Mouse (Mus musculus) adrenal gland, adult 2 months (tissue): ENCODE data around the gene Txk. TPM values are rescaled to one million over a fixed set of nuclear protein-coding genes. Genes with fewer than 3 reads are reported as not detected.

Experiments
- DNase-seq: peaks from one replicate; pipeline ENCODE4 v3.0.0; 2021
- polyA plus RNA-seq: library from polyadenylated mRNA; depleted of rRNA; stranded (reverse); fragments of >200 nt; gene quantifications from 2 replicates; pipeline ENCODE4 v1.2.3, GENCODE M21; 2012
- total RNA-seq, 2 experiments: library from RNA; stranded (reverse); gene quantifications; 2 replicates each; pipeline ENCODE4 v1.2.3; 2021

Txk gene
- total and polyA plus RNA-seq, 3 experiments: 0.14 TPM; not detected in 2

GRCm38 (mm10) chr5:72694684-72695083 is 57.9 kb downstream of the Txk start:
- DNase-seq: no peak

GRCm38 (mm10) chr5:72690516-72690915 is 62.1 kb downstream of the Txk start:
- no peak for DNase-seq

DNA sequence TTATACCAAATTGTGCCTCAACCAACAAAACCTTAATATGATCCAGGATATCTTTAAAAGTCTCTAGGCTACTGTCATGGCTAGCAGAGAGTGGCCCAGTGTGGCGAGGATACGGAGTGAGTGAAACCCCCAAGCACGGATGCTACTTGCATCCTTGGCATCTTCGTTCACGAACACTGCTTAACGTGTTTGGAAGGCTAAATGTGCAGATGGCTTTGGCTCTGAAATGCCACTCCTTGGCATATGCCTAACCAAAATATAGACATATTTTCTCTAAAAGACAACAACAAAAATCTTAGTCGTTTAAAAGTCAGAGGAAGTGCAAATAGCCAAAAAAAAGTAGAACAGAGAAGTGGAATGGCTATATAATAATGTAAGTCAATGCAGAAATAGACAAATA is 63.0 kb downstream of the Txk start:
- no peak for DNase-seq

GRCm38 (mm10) chr5:72681451-72681850 is 71.1 kb downstream of the Txk start:
- no peak for DNase-seq

DNA sequence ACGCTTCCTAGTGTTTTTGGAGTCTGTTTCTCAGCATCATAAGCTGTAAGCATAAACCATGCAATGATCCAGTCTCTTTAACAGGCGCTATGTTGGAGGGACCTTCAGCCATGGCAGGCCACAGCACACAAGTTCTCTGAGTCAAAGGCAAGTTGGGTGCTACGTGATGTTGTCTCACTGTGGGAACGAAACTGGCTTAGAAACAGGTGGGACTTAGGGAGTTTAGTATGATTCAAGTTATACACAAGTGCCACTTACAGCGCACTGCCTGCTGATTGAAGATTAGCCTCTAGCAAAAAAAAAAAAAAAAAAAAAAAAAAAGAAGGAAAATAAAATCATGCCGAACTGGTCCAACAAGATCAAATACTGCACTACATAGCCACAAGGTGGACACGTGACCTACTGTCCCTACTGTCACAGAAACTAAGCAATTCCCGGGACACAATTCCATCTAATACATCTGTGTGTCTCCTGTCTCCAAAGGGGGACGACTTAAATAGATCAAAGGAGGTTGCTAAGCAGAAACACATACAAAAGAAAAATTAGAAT is 77.5 kb downstream of the Txk start:
- DNase-seq: no peak

- DNase-seq: no peak
Measured at GRCm38 (mm10) chr5:72671017-72671699, 81.4 kb downstream of the Txk start.

DNA sequence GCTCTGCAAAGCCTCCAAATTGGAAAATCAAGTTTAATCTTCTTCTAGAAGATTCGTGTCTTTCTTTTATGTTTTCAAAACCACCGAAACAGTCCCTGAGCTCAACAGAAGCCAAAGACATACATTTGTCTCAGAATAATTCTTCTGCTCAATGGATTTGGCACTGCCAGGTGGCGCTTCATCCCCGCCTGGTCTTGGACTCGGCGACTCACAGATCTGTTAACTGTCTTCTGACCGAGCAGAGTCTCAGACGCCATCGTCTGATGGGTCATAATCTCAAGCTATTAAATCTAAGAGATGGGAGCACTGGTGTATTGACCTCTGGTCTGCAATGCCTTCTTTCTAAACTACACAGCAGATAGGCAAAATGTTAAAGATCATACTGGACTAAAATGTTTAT is 84.2 kb downstream of the Txk start:
- DNase-seq: no peak

DNA sequence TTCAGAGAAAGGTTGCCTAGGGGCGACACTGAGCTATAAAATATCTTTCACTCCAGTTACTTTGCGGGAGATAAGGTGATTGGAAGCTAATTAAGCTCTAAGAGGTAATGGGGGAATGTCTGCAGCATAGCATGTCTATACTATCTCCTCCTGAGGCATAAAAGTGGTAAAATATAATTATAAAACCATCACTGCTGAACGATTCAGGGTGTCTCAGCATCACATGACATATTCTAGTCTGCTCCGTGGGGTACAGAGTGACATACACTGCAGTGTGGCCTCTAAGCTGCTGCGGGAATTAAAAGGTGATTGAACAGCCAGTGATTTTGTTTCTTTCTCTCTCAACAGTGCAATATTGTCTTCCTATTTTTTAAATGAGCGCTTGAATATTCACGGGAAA is 86.1 kb downstream of the Txk start:
- DNase-seq: no peak

- peak; percentile 13 for DNase-seq
Measured at GRCm38 (mm10) chr5:72665281-72665680, 87.3 kb downstream of the Txk start.

DNA sequence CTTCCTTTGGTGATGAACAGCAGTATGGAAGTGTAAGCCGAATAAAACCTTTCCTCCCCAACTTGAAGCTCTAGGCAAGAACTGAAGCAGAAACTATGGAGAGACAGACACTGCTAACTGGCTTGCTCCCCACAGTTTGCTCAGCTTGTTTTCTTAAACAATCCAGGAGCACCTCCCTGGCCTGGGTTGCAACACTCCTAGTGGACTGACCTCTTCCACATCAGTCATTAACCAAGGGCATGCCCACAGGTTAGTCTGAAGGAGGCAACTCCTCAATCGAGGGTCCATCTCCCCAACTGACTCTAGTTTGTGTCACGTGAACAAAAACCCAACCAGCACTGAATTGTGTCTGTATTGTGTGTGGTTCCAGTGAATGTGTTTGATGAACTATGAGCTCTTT is 87.7 kb downstream of the Txk start:
- no peak for DNase-seq

DNA sequence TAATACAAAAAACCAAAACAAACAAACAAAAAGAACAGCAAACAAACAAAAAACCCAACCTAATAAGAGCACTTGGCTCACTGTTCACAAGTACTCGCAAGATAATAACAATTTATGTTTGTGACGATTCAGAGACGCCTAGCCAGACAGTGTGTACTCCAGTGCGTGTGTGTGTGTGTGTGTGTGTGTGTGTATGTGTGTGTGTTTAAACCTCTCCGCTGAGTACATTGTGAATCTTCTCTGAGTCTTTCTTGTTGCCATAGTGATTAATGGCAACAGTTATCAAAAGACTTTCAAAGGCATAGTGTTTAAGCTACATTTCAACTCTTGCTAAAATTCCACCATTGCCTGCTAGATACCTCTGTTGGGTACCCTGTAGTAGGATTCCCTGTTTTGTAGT is 88.5 kb downstream of the Txk start:
- no peak for DNase-seq

GRCm38 (mm10) chr5:72661051-72661781 is 91.4 kb downstream of the Txk start:
- no peak for DNase-seq

- DNase-seq: no peak
Measured at GRCm38 (mm10) chr5:72658375-72658774, 94.2 kb downstream of the Txk start.

DNA sequence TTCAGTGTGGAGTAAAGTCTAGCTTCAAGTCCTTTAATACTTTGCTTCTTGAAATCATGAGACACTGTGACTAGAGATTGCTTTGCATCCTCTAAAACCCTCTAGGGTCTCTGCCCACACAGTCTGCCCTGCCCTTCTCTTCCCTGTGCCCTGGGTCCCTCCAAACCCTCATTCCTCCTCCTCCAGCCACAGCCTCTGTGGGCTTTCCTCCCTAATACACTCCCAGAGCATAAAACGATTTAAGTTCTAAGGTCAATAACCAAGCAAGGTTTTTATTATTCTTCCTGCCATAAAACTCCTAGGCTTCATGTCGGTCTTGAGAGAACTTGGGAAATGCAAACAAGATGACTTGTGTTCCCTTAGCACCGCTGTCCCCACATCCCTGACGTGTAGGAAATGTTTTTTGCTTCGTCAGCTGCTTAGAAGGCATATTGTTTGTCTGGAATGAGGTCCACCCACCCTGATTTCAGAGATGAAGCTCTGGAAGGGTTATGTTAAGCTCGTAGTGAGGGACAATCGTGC is 96.2 kb downstream of the Txk start:
- DNase-seq: no peak

DNA sequence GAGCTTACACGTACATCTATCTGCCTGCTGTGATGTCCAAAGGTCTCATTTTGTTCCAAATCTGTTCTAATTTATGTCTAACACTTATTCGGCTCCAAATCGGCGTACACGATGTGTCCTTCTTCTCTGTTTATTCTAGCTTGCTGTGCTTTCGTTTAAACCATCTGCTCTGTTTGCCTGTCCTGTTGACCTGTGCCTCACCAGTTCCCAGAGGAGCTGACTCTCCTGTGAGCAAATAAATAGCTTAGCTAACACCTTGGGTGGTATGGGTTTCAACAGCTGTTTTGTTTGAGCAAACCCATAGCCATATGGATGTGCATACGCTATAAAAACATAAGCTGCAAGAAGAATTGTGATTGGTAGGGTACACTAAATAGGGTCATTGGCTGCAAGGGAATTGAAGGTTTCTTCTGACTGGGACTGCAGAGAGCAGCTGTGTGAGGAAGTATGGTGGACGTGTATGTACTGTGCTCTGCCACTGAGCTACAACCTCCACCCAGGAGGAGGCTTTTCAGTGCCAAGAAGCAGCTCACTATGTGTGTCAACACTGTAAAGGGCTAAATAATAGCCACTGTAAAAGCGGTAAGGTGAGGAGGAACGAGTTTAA is 99.4 kb downstream of the Txk start:
- no peak for DNase-seq

- peak; percentile 63 for DNase-seq
Measured at GRCm38 (mm10) chr5:72648987-72649735, 103.4 kb downstream of the Txk start.

DNA sequence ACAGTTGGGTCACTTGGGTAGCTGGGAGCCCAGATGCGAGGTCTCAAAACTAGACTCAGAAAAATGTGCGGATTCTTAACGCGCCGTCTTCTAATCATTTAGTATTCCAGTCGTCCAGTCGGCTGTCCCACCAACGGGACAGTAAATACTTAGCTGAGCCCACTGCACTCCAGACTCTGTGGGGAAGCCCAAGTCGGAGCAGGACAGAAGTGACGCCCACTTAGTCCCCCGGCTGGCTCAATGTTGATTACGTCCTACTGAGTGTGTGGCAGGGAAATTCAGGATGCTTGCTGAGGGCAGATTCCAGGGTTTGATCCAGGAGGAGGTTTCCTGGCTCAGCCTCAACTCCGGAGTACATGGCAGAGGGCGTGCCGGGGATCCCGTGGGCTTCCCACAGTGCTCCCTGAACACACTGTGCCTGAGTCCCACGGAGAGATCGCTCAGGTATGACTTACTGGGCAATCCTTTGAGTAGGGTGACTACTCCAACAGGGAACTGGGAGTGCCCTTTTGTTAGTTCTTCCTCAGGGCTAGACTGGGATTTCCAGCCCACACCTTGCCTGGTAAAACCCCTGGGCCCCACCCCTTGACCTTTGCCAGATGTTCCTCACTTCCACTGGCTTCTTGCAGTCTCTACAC is 104.5 kb downstream of the Txk start:
- DNase-seq: peak; percentile 17

DNA sequence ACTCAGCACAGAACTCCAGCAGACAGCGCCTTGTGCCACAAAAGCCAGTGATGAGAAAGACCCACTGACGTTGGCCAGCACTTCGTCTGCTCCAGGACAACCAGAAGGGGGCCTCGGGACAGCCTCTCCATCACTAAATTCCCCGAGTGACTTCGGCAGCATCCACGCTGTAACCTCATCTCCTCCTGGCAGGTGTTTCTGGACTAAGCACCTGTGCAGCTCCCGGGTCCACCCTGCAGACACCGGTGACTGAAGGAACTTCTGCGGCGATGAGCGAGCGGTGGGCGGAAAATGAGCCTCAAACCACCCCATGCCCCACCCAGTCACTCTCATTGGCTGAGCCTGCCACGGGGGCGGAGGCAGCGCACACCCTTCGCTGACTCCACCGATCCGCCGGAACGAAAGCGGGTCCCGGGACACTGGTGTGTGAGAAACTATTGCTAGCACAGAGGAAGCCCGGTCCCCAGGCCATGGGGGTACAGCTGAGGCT is 105.1 kb downstream of the Txk start, which contains the start of gene Nipal1:
Nipal1 (plus strand) TSS at position 378 of the 490 bp plus-strand sequence.
- peak; percentile 84 for DNase-seq

- DNase-seq: no peak
Measured at GRCm38 (mm10) chr5:72646996-72647395, 105.6 kb downstream of the Txk start.

DNA sequence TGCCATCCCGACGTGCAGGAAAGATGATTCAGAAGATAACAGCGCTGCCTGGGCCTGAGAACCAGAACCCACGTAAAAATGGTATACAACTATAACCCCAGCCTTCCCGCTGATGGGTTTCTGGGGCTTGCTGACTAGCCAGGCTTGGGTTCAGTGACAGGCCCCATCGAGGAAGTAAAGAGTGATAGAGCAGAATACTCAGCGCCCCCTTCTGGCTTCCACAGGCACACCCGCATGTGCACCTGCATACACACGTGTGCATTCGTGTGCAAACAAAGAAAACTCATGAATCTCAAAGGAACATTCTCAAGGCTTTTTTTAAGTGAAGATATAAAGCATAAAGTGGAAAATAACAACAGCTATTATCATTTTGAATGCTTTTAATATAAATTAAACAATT is 106.4 kb downstream of the Txk start:
- DNase-seq: no peak
